Mouse (Mus musculus): Measurements from ENCODE around the gene Stard13. TPM values are rescaled to one million over a fixed set of nuclear protein-coding genes. Genes with fewer than 3 reads are reported as not detected.
A peak's percentile ranks its signal among the peaks of the same experiment; 100 is the strongest.

Gene Stard13
- polyA plus RNA-seq, 1 experiment from 2014 or later, result 19.1 TPM

DNA sequence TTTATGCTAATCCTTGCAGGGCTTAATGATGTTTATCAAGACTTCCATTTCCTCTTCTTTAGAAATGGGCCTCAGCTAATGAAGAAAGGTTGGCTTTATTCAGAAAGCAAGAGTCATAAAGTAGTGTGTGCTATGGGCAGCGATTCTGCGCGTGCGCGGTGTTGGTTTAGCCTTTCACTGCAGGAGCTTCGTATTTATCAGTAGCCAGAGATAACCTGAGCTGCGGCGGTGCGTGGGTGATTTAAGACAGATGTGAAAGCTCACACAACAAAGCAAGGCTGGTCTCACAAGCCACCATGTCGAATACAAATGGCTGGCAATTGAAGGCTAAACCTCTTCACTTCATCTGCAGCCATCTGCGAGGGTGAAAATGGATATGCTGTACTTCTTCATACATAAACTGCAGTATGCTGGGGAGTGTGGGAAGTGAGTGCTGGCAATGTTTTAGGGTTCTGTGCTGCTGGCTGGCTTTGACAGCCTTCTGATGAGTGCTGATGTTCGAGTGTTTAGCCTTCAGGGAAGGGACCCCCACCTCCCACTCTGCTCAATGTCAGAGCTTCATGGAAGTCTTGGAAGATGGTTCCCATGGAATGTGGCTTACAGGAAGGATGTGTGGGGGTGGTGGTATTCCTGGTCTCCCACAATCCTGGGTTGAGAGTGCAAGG is 177.2 kb downstream of the Stard13 start:
- no peaks in the 10 kb centered on the region for H3K9me3 ChIP-seq (ENCODE audit: low read length)
- peak; percentile 45 for DNase-seq (ENCODE audit: low spot score)
- peaks cover 10% of the 10 kb centered on the region; the same call in 1 of the 2 replicates for H3K4me1 ChIP-seq (ENCODE audit: insufficient read depth, low read depth, low read length)
- TF ChIP-seq CTCF (IDR thresholded peaks at IDR 0.05), result no peak
- TF ChIP-seq EP300 (IDR thresholded peaks at IDR 0.05), result 0 out of 2 replicates have a peak, but pooled peaks have one; percentile 38
- ATAC-seq, result no peak
- WGBS, result 43% methylated on average over 12 of the region's 12 CpGs
- H3K36me3 ChIP-seq (ENCODE audit: insufficient read depth, low read length), result peaks cover 24% of the 10 kb centered on the region; the same call in 1 of the 2 replicates
- H3K4me2 ChIP-seq (replicated peaks; ENCODE audit: low read depth, low read length), result 0 out of 2 replicates have a peak overlapping the region, but pooled peaks have one; percentile 14
- no peaks in the 10 kb centered on the region for H3K27me3 ChIP-seq (replicated peaks; ENCODE audit: insufficient read depth, low read length)
- no peak overlapping the region for H3K4me3 ChIP-seq (ENCODE audit: low read depth, low read length)
- no peak overlapping the region for H3K9ac ChIP-seq (replicated peaks; ENCODE audit: low read depth)
- peak overlapping the region; percentile 81 for H3K27ac ChIP-seq (ENCODE audit: low read length)

- TF ChIP-seq EP300 (IDR thresholded peaks at IDR 0.05) (no peak), CTCF (IDR thresholded peaks at IDR 0.05) (peak; percentile 35)
- Histone ChIP-seq H3K4me2 (replicated peaks; ENCODE audit: low read depth, low read length) (no peak overlapping the region), H3K9ac (replicated peaks; ENCODE audit: low read depth) (no peak overlapping the region), H3K27me3 (replicated peaks; ENCODE audit: insufficient read depth, low read length) (no peaks in the 10 kb centered on the region), H3K4me1 (ENCODE audit: insufficient read depth, low read depth, low read length) (peaks cover 10% of the 10 kb centered on the region; the same call in 1 of the 2 replicates), H3K4me3 (ENCODE audit: low read depth, low read length) (no peak overlapping the region), H3K36me3 (ENCODE audit: insufficient read depth, low read length) (peaks cover 31% of the 10 kb centered on the region), H3K9me3 (ENCODE audit: low read length) (no peaks in the 10 kb centered on the region), H3K27ac (ENCODE audit: low read length) (peak overlapping the region; percentile 84)
- DNase-seq (ENCODE audit: low spot score), result no peak
- no peak for ATAC-seq
- 78% methylated on average over 11 of the region's 11 CpGs for WGBS
Observed at GRCm38 (mm10) chr5:151055426-151056090, 178.1 kb downstream of the Stard13 start.

GRCm38 (mm10) chr5:151054743-151055114 is 178.9 kb downstream of the Stard13 start:
- WGBS, result 40% methylated on average over 4 of the region's 4 CpGs
- TF ChIP-seq EP300 (IDR thresholded peaks at IDR 0.05), result no peak
- H3K4me2 ChIP-seq (replicated peaks; ENCODE audit: low read depth, low read length), result no peak overlapping the region
- DNase-seq (ENCODE audit: low spot score) (no peak), ATAC-seq (no peak)
- no peak overlapping the region for H3K4me3 ChIP-seq (ENCODE audit: low read depth, low read length)
- peak overlapping the region; percentile 84 for H3K27ac ChIP-seq (ENCODE audit: low read length)
- no peaks in the 10 kb centered on the region for H3K27me3 ChIP-seq (replicated peaks; ENCODE audit: insufficient read depth, low read length)
- peaks cover 10% of the 10 kb centered on the region; the same call in 1 of the 2 replicates for H3K4me1 ChIP-seq (ENCODE audit: insufficient read depth, low read depth, low read length)
- no peaks in the 10 kb centered on the region for H3K9me3 ChIP-seq (ENCODE audit: low read length)
- H3K9ac ChIP-seq (replicated peaks; ENCODE audit: low read depth), result no peak overlapping the region
- peaks cover 36% of the 10 kb centered on the region for H3K36me3 ChIP-seq (ENCODE audit: insufficient read depth, low read length)

GRCm38 (mm10) chr5:151054100-151054742 is 179.4 kb downstream of the Stard13 start:
- peak overlapping the region; percentile 84 for H3K27ac ChIP-seq (ENCODE audit: low read length)
- peak; percentile 78 for DNase-seq (ENCODE audit: low spot score)
- H3K4me3 ChIP-seq (ENCODE audit: low read depth, low read length), result no peak overlapping the region
- H3K27me3 ChIP-seq (replicated peaks; ENCODE audit: insufficient read depth, low read length), result no peaks in the 10 kb centered on the region
- no peak overlapping the region for H3K9ac ChIP-seq (replicated peaks; ENCODE audit: low read depth)
- peak; percentile 82 for ATAC-seq
- 13% methylated on average over 7 of the region's 7 CpGs for WGBS
- H3K4me1 ChIP-seq (ENCODE audit: insufficient read depth, low read depth, low read length), result peaks cover 10% of the 10 kb centered on the region; the same call in 1 of the 2 replicates
- TF ChIP-seq EP300 (IDR thresholded peaks at IDR 0.05) (peak; percentile 96), CTCF (IDR thresholded peaks at IDR 0.05) (no peak)
- H3K9me3 ChIP-seq (ENCODE audit: low read length), result no peaks in the 10 kb centered on the region
- no peak overlapping the region for H3K4me2 ChIP-seq (replicated peaks; ENCODE audit: low read depth, low read length)
- H3K36me3 ChIP-seq (ENCODE audit: insufficient read depth, low read length), result peaks cover 38% of the 10 kb centered on the region

DNA sequence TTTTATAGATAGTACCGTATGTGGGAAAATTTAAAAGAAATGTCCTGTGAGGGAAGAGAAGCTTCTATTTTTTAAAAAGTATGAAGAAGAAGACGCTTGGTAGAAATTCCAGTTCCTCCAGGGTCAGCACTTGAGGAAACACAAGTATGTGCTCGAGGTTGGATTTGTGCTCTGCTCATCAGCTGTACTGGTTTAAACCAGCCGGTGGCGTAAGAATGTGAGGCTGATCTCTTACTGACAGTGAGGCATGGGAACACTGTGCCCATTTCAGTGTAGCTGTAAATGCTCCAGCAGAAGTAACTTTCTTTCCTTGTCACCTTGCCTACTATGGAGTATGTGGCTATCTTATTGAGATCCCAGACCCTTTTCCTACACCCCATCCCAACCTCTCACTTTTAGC is 180.4 kb downstream of the Stard13 start:
- peak; percentile 39; the same call in 1 of the 2 replicates for ATAC-seq
- Histone ChIP-seq H3K27me3 (replicated peaks; ENCODE audit: insufficient read depth, low read length) (no peaks in the 10 kb centered on the region), H3K36me3 (ENCODE audit: insufficient read depth, low read length) (peaks cover 39% of the 10 kb centered on the region), H3K27ac (ENCODE audit: low read length) (peak overlapping the region; percentile 84), H3K9me3 (ENCODE audit: low read length) (no peaks in the 10 kb centered on the region), H3K4me3 (ENCODE audit: low read depth, low read length) (no peak overlapping the region), H3K9ac (replicated peaks; ENCODE audit: low read depth) (no peak overlapping the region), H3K4me1 (ENCODE audit: insufficient read depth, low read depth, low read length) (peaks cover 10% of the 10 kb centered on the region; the same call in 1 of the 2 replicates), H3K4me2 (replicated peaks; ENCODE audit: low read depth, low read length) (no peak overlapping the region)
- TF ChIP-seq EP300 (IDR thresholded peaks at IDR 0.05), result peak; percentile 7; the same call in 1 of the 2 replicates
- TF ChIP-seq CTCF (IDR thresholded peaks at IDR 0.05), result peak; percentile 53
- 49% methylated on average over 5 of the region's 5 CpGs for WGBS
- DNase-seq (ENCODE audit: low spot score), result peak; percentile 74

- H3K27me3 ChIP-seq (replicated peaks; ENCODE audit: insufficient read depth, low read length), result no peaks in the 10 kb centered on the region
- peaks cover 9% of the 10 kb centered on the region; the same call in 1 of the 2 replicates for H3K4me1 ChIP-seq (ENCODE audit: insufficient read depth, low read depth, low read length)
- no peak overlapping the region for H3K27ac ChIP-seq (ENCODE audit: low read length)
- H3K9me3 ChIP-seq (ENCODE audit: low read length), result no peaks in the 10 kb centered on the region
- DNase-seq (ENCODE audit: low spot score) (no peak), ATAC-seq (no peak)
- TF ChIP-seq CTCF (IDR thresholded peaks at IDR 0.05), result no peak
- no peak for TF ChIP-seq EP300 (IDR thresholded peaks at IDR 0.05)
- H3K4me2 ChIP-seq (replicated peaks; ENCODE audit: low read depth, low read length), result no peak overlapping the region
- 93% methylated on average over 8 of the region's 8 CpGs for WGBS
- H3K36me3 ChIP-seq (ENCODE audit: insufficient read depth, low read length), result peaks cover 46% of the 10 kb centered on the region
- H3K4me3 ChIP-seq (ENCODE audit: low read depth, low read length), result no peak overlapping the region
- H3K9ac ChIP-seq (replicated peaks; ENCODE audit: low read depth), result no peak overlapping the region
Observed at GRCm38 (mm10) chr5:151052331-151052730, 181.3 kb downstream of the Stard13 start.
